13 mouse cellular contexts compared by ENCODE assay signal in the genomic region with DNA sequence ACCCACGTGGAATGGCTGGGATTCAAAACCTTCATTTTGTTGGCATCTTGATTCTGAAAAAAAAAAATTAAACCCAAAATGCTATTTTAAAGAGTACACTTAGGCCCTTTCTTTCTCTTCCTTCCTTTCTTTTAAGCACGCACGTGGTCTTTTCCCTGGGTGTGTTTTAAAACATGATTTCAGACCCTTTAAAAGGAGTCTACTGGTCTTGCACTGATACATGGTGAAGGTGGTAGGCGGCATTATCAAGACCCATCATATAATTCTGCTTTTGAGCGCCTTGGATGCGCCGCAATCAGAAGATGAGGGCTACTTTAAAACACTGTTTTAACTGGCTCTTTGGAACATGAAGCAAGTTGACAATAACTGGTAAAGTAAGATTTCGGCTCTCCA.
DNase-seq lines count a peak whose midpoint lies in the region; ATAC-seq and TF ChIP-seq lines count a peak whose summit lies in the region.
"Had no signal": no experiment of that assay in that cellular context is flagged by ENCODE, and none has a peak within 500 bp of the region (broad histone marks: within the 10 kb centered on the region; RNA-seq: fewer than 3 reads in every experiment).

No protein-coding gene starts in this region.

- H3K4me2 ChIP-seq in heart, embryonic 12.5 days = peak overlapping the region; percentile 58
- no peak overlapping the region for H3K4me2 ChIP-seq in kidney, embryonic 16.5 days (replicated peaks; ENCODE audit: low read depth, low read length)
- no peak overlapping the region for H3K4me2 ChIP-seq in embryonic facial prominence, embryonic 13.5 days
- no peak overlapping the region for H3K4me2 ChIP-seq in stomach, embryonic 16.5 days (ENCODE audit: low read depth, low read length)

- H3K27me3 ChIP-seq in heart, embryonic 12.5 days (replicated peaks) = no peaks in the 10 kb centered on the region
- no peaks in the 10 kb centered on the region for H3K27me3 ChIP-seq in kidney, embryonic 16.5 days (ENCODE audit: insufficient read depth, low read length)
- H3K27me3 ChIP-seq in kidney, adult 2 months (replicated peaks; ENCODE audit: control insufficient read depth, insufficient read depth, low read length) = no peaks in the 10 kb centered on the region
- no peaks in the 10 kb centered on the region for H3K27me3 ChIP-seq in embryonic facial prominence, embryonic 13.5 days
- no peaks in the 10 kb centered on the region for H3K27me3 ChIP-seq in stomach, embryonic 16.5 days (ENCODE audit: control insufficient read depth, insufficient read depth, low read length)
- H3K27me3 ChIP-seq: liver, embryonic 15.5 days; midbrain, embryonic 13.5 days had no signal

- no peak overlapping the region for H3K9ac ChIP-seq in heart, embryonic 12.5 days
- H3K9ac ChIP-seq in kidney, embryonic 16.5 days (replicated peaks; ENCODE audit: low read length) = no peak overlapping the region
- H3K9ac ChIP-seq in embryonic facial prominence, embryonic 13.5 days = no peak overlapping the region
- H3K9ac ChIP-seq in stomach, embryonic 16.5 days (ENCODE audit: low read length) = no peak overlapping the region
- H3K9ac ChIP-seq: liver, embryonic 15.5 days; midbrain, embryonic 13.5 days had no signal

- no peak for DNase-seq in heart, postnatal 25 days (ENCODE audit: low spot score)
- no peak for DNase-seq in kidney, adult 2 months
- DNase-seq in frontal cortex, postnatal 10 days (ENCODE audit: low spot score in 2 of 2) = no peak
- DNase-seq: adrenal gland, adult 2 months; cerebellum, adult 11 months; cerebellum, postnatal 36 days; right cerebral cortex, postnatal 25 days had no signal

- H3K4me3 ChIP-seq in heart, embryonic 12.5 days = no peak overlapping the region
- H3K4me3 ChIP-seq in kidney, embryonic 16.5 days (ENCODE audit: low read length) = no peak overlapping the region
- no peak overlapping the region for H3K4me3 ChIP-seq in kidney, adult 2 months (ENCODE audit: insufficient read depth, low read depth, low read length)
- no peak overlapping the region for H3K4me3 ChIP-seq in embryonic facial prominence, embryonic 13.5 days
- no peak overlapping the region for H3K4me3 ChIP-seq in stomach, embryonic 16.5 days (replicated peaks; ENCODE audit: low read length)
- H3K4me3 ChIP-seq: liver, embryonic 15.5 days; midbrain, embryonic 13.5 days had no signal

- no peak for ATAC-seq in heart, embryonic 12.5 days (ENCODE audit: insufficient number of reproducible peaks, low FRiP score)
- no peak for ATAC-seq in kidney, embryonic 16.5 days (ENCODE audit: low FRiP score, low TSS enrichment)
- ATAC-seq in embryonic facial prominence, embryonic 13.5 days (ENCODE audit: insufficient number of reproducible peaks, insufficient read depth, low FRiP score, low TSS enrichment, low read depth) = no peak
- ATAC-seq in stomach, embryonic 16.5 days (ENCODE audit: insufficient read depth, low FRiP score) = no peak

- peak overlapping the region; percentile 91 for H3K27ac ChIP-seq in heart, embryonic 12.5 days (ENCODE audit: poor library complexity, severe bottlenecking)
- peak overlapping the region; percentile 80; the same call in 1 of the 2 replicates for H3K27ac ChIP-seq in kidney, embryonic 16.5 days (ENCODE audit: low read length)
- H3K27ac ChIP-seq in kidney, adult 2 months (ENCODE audit: insufficient read depth, low read depth, low read length) = no peak overlapping the region
- peak overlapping the region; percentile 73 for H3K27ac ChIP-seq in embryonic facial prominence, embryonic 13.5 days
- peak overlapping the region; percentile 81 for H3K27ac ChIP-seq in stomach, embryonic 16.5 days (ENCODE audit: low read length)
- H3K27ac ChIP-seq: liver, embryonic 15.5 days; midbrain, embryonic 13.5 days had no signal

- H3K9me3 ChIP-seq in heart, embryonic 12.5 days (replicated peaks) = no peaks in the 10 kb centered on the region
- no peaks in the 10 kb centered on the region for H3K9me3 ChIP-seq in kidney, embryonic 16.5 days (ENCODE audit: low read length)
- H3K9me3 ChIP-seq in embryonic facial prominence, embryonic 13.5 days = no peaks in the 10 kb centered on the region
- no peaks in the 10 kb centered on the region for H3K9me3 ChIP-seq in stomach, embryonic 16.5 days (replicated peaks; ENCODE audit: control insufficient read depth, low read length)
- H3K9me3 ChIP-seq: liver, embryonic 15.5 days; midbrain, embryonic 13.5 days had no signal

- no peak for TF ChIP-seq CTCF in kidney, adult 2 months (conservative IDR thresholded peaks at IDR 0.05; ENCODE audit: insufficient read depth, insufficient read length, low read depth, low read length)

- peaks cover 11% of the 10 kb centered on the region for H3K36me3 ChIP-seq in heart, embryonic 12.5 days
- peaks cover 7% of the 10 kb centered on the region for H3K36me3 ChIP-seq in kidney, embryonic 16.5 days (ENCODE audit: insufficient read depth, low read length)
- H3K36me3 ChIP-seq in kidney, adult 2 months (ENCODE audit: control insufficient read depth, insufficient read depth, low read length) = no peaks in the 10 kb centered on the region
- peaks cover 9% of the 10 kb centered on the region for H3K36me3 ChIP-seq in embryonic facial prominence, embryonic 13.5 days
- H3K36me3 ChIP-seq in stomach, embryonic 16.5 days (ENCODE audit: control insufficient read depth, insufficient read depth, low read length) = no peaks in the 10 kb centered on the region

- 79% methylated on average over 8 of the region's 8 CpGs for WGBS in heart, embryonic 12.5 days
- 83% methylated on average over 8 of the region's 8 CpGs for WGBS in kidney, embryonic 16.5 days
- WGBS in kidney, adult 2 months = 91% methylated on average over 8 of the region's 8 CpGs
- 78% methylated on average over 8 of the region's 8 CpGs for WGBS in embryonic facial prominence, embryonic 13.5 days
- 83% methylated on average over 8 of the region's 8 CpGs for WGBS in stomach, embryonic 16.5 days

- no peak for TF ChIP-seq POLR2A in kidney, adult 2 months (IDR thresholded peaks at IDR 0.05; ENCODE audit: low read depth, low read length)

- H3K4me1 ChIP-seq in heart, embryonic 12.5 days (replicated peaks) = peaks cover 42% of the 10 kb centered on the region
- H3K4me1 ChIP-seq in kidney, embryonic 16.5 days (ENCODE audit: insufficient read depth, low read length) = peaks cover 34% of the 10 kb centered on the region
- H3K4me1 ChIP-seq in kidney, adult 2 months (ENCODE audit: control insufficient read depth, insufficient read depth, low read length) = peaks cover 10% of the 10 kb centered on the region; the same call in 1 of the 2 replicates
- H3K4me1 ChIP-seq in embryonic facial prominence, embryonic 13.5 days = peaks cover 42% of the 10 kb centered on the region
- H3K4me1 ChIP-seq in stomach, embryonic 16.5 days (ENCODE audit: control insufficient read depth, insufficient read depth, low read length) = peaks cover 28% of the 10 kb centered on the region

- intact Hi-C loops in heart, postnatal 25 days (cut with DNase I) = loop anchor here (10.0 kb wide), 1 partner anchor 116 kb away; the partner anchor contains the start of gene Lrrc1
